Mouse (Mus musculus): ENCODE results near the gene Pla2g2e. TPM values are rescaled to one million over a fixed set of nuclear protein-coding genes. Genes with fewer than 3 reads are reported as not detected.

Gene Pla2g2e
- polyA plus RNA-seq (2017; shearing (Covaris generic)): not detected

GRCm38 (mm10) chr4:138877731-138878130 lies at the start of gene Pla2g2e:
Gene Pla2g2e (plus strand): TSS chr4:138877942.

GRCm38 (mm10) chr4:138863344-138863998 lies 14.3 kb upstream of the Pla2g2e start, which contains the start of gene Pla2g5:
Gene Pla2g5 (minus strand): TSS chr4:138863482.

GRCm38 (mm10) chr4:138873864-138874263 lies 3.9 kb upstream of the Pla2g2e start, which contains the start of gene Gm13030:
Gene Gm13030 (minus strand): TSS chr4:138873964.

GRCm38 (mm10) chr4:138913797-138914196 lies 36.1 kb downstream of the Pla2g2e start, which contains the start of gene Otud3:
Gene Otud3 (minus strand): TSS chr4:138913945.

Other genes starting within 250 kb of the Pla2g2e start
- not detected for gene Vwa5b1, start 242.1 kb upstream of the Pla2g2e start, polyA plus RNA-seq (2017; shearing (Covaris generic))
- gene Pla2g2c, start 153.2 kb upstream of the Pla2g2e start, polyA plus RNA-seq (2017; shearing (Covaris generic)): not detected
- gene Ubxn10, start 140.8 kb upstream of the Pla2g2e start, polyA plus RNA-seq (2017; shearing (Covaris generic)): not detected
- gene Pla2g2f, start 120.3 kb upstream of the Pla2g2e start, polyA plus RNA-seq (2017; shearing (Covaris generic)): not detected
- gene Pla2g2d, start 102.2 kb upstream of the Pla2g2e start, polyA plus RNA-seq (2017; shearing (Covaris generic)): not detected
- not detected for gene Pla2g5, start 14.5 kb upstream of the Pla2g2e start, polyA plus RNA-seq (2017; shearing (Covaris generic))
- not detected for gene Gm13030, start 4.0 kb upstream of the Pla2g2e start, polyA plus RNA-seq (2017; shearing (Covaris generic))
- 9.4 TPM for gene Otud3, start 36.0 kb downstream of the Pla2g2e start, polyA plus RNA-seq (2017; shearing (Covaris generic))
- gene Rnf186, start 89.2 kb downstream of the Pla2g2e start, polyA plus RNA-seq (2017; shearing (Covaris generic)): not detected
- 34.6 TPM for gene Tmco4, start 94.9 kb downstream of the Pla2g2e start, polyA plus RNA-seq (2017; shearing (Covaris generic))
- not detected for gene Htr6, start 197.6 kb downstream of the Pla2g2e start, polyA plus RNA-seq (2017; shearing (Covaris generic))
- gene Nbl1, start 215.1 kb downstream of the Pla2g2e start, polyA plus RNA-seq (2017; shearing (Covaris generic)): not detected

Data from naive thymus-derived CD4-positive, alpha-beta T cell, adult 5 months (primary cell).